Mouse (Mus musculus) ES-Bruce4 (cell line): Measurements from ENCODE around the gene Fbxo21. TPM values are rescaled to one million over a fixed set of nuclear protein-coding genes. Genes with fewer than 3 reads are reported as not detected.

ENCODE experiments used
- H3K27ac ChIP-seq: 2 replicates; pipeline ENCODE4 v1.5.1; 2012; ENCODE audit warnings: low read length, inconsistent platforms; ENCODE audit not compliant: insufficient read depth
- H3K27me3 ChIP-seq: 2 replicates; pipeline ENCODE4 v1.6.1; 2012; ENCODE audit warnings: mild to moderate bottlenecking, low read length, inconsistent platforms; ENCODE audit not compliant: control insufficient read depth, poor library complexity, insufficient read depth, severe bottlenecking
- H3K36me3 ChIP-seq: 2 replicates; pipeline ENCODE4 v1.6.1; 2012; ENCODE audit warnings: inconsistent platforms, mild to moderate bottlenecking, low read length, moderate library complexity; ENCODE audit not compliant: control insufficient read depth, poor library complexity, insufficient read depth, severe bottlenecking
- H3K4me1 ChIP-seq: one replicate; pipeline ENCODE4 v1.8.1; 2011; ENCODE audit warnings: low read length; ENCODE audit not compliant: control insufficient read depth, insufficient read depth
- H3K4me3 ChIP-seq: 2 replicates; pipeline ENCODE4 v1.5.1; 2011; ENCODE audit warnings: low read depth, mild to moderate bottlenecking, low read length
- H3K9ac ChIP-seq: 2 replicates; pipeline ENCODE4 v1.6.1; 2012; ENCODE audit warnings: low read depth, mild to moderate bottlenecking, inconsistent platforms; ENCODE audit not compliant: poor library complexity, severe bottlenecking
- H3K9me3 ChIP-seq: replicated peaks from 2 replicates; pipeline ENCODE4 v1.6.1; 2012; ENCODE audit warnings: mild to moderate bottlenecking, low read length, inconsistent platforms; ENCODE audit not compliant: control insufficient read depth, poor library complexity, insufficient read depth, severe bottlenecking
- CTCF ChIP-seq: IDR thresholded peaks from one replicate; pipeline ENCODE4 v1.8.1; 2011; ENCODE audit warnings: low read depth, low read length
- EP300 ChIP-seq: IDR thresholded peaks from 2 replicates; pipeline ENCODE4 v1.6.1; 2011; ENCODE audit warnings: low read depth, low read length; ENCODE audit not compliant: insufficient read depth
- POLR2A ChIP-seq: IDR thresholded peaks from one replicate; pipeline ENCODE4 v1.8.1; 2011; ENCODE audit warnings: low read length; ENCODE audit not compliant: insufficient read depth
- polyA plus RNA-seq: library from polyadenylated mRNA; stranded (reverse); fragments of >200 nt; gene quantifications from 2 replicates; pipeline ENCODE4 v1.2.4, GENCODE M21; 2011; ENCODE audit warnings: low read depth; ENCODE audit not compliant: missing spikeins, insufficient read depth, insufficient read length

Fbxo21 gene
- polyA plus RNA-seq, 1 experiment: 60.1 TPM

GRCm38 (mm10) chr5:118057508-118058111 is 81.1 kb downstream of the Fbxo21 start:
- Histone ChIP-seq H3K9me3 (no peaks in the 10 kb centered on the region), H3K4me3 (no peak overlapping the region), H3K4me1 (no peaks in the 10 kb centered on the region), H3K27ac (no peak overlapping the region), H3K36me3 (no peaks in the 10 kb centered on the region), H3K27me3 (no peaks in the 10 kb centered on the region), H3K9ac (no peak overlapping the region)
- TF ChIP-seq POLR2A: no peak
- no peak for TF ChIP-seq CTCF
- TF ChIP-seq EP300: no peak

GRCm38 (mm10) chr5:118058858-118059257 is 82.3 kb downstream of the Fbxo21 start:
- Histone ChIP-seq H3K27ac (no peak overlapping the region), H3K4me1 (no peaks in the 10 kb centered on the region), H3K9ac (no peak overlapping the region), H3K4me3 (no peak overlapping the region), H3K27me3 (no peaks in the 10 kb centered on the region), H3K9me3 (no peaks in the 10 kb centered on the region), H3K36me3 (no peaks in the 10 kb centered on the region)
- no peak for TF ChIP-seq POLR2A
- TF ChIP-seq EP300: no peak
- no peak for TF ChIP-seq CTCF

- H3K27me3 ChIP-seq: no peaks in the 10 kb centered on the region
- H3K9ac ChIP-seq: no peak overlapping the region
- H3K9me3 ChIP-seq: no peaks in the 10 kb centered on the region
- H3K4me1 ChIP-seq: no peaks in the 10 kb centered on the region
- H3K27ac ChIP-seq: no peak overlapping the region
- H3K36me3 ChIP-seq: no peaks in the 10 kb centered on the region
- H3K4me3 ChIP-seq: no peak overlapping the region
- no peak for TF ChIP-seq CTCF
- no peak for TF ChIP-seq POLR2A
- no peak for TF ChIP-seq EP300
These were observed 83.1 kb downstream of the Fbxo21 start for GRCm38 (mm10) chr5:118059646-118060045.

Other genes starting within 250 kb of the Fbxo21 start
- gene Nos1, start 195.7 kb upstream of the Fbxo21 start, polyA plus RNA-seq: 1.4 and 1.7 TPM in 2 replicates
- 8.8 and 12.3 TPM in 2 replicates for gene Tesc, start 51.0 kb downstream of the Fbxo21 start, polyA plus RNA-seq
- gene Fbxw8, start 178.7 kb downstream of the Fbxo21 start, polyA plus RNA-seq: 36.3 and 37.1 TPM in 2 replicates
- 1.3 and 1.6 TPM in 2 replicates for gene Hrk, start 187.9 kb downstream of the Fbxo21 start, polyA plus RNA-seq